Mouse (Mus musculus): ENCODE measurements at regions not wholly inside any gene's neighbourhood (a gene's known extent, or its start where the extent isn't known, plus 50 kb on each side); places are given as distances from the start of the nearest gene placed in this dataset.
A peak's percentile ranks its signal among the peaks of the same experiment; 100 is the strongest.

DNA sequence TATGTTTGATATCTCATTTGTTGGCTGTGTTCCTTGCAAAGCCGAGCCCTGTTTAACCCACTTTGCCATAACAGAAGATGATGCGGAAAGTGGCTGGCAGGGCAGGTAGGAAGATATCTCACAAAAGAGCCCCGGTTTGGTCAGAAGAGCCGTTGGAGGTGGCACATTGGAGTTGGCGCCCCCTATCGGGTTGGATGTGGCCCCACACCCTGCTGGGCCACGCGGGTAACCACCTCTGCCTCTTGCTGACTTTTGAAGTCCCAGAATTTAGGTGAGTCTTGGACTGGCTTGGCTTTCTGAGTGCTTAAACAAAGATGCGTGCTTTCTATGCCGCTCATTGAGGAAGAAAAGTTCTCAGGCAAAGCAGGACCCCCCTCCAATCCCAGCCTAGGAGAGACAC, 56.1 kb downstream of the Gm4791 start:
- intact Hi-C loops (cut with DNase I), result no loop called here
- DNase-seq (ENCODE audit: low spot score in 2 of 2), result peak in 1 of 2 experiments; percentile 4

GRCm38 (mm10) chr9:47055558-47055957, 57.0 kb downstream of the Gm4791 start:
- no peak for DNase-seq (ENCODE audit: low spot score in 2 of 2)
- intact Hi-C loops (cut with DNase I), result no loop called here

- intact Hi-C loops (cut with DNase I), result no loop called here
- DNase-seq (ENCODE audit: low spot score in 2 of 2), result no peak
Observed at GRCm38 (mm10) chr9:47059339-47060005, 60.9 kb downstream of the Gm4791 start.

DNA sequence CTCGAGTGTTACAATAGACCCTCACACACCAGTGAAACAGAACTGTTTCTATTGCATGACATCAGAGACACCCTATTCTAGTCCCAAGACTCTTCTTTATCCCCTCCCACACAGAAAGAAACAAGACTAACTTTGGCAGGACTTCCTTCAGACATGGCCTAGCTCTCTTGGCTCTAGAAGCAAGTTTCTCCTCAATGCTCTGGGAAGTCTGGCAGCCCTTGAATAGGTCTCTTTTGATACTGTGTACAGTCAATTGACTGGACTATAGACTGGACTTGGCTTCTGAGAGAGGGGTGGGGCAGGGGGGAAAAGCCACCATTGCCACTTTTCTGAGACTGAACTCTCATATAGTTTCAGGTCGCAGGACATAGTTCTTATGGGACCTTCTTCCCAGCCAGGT, 62.2 kb downstream of the Gm4791 start:
- intact Hi-C loops (cut with DNase I), result no loop called here
- peak in 1 of 2 experiments; percentile 10 for DNase-seq (ENCODE audit: low spot score in 2 of 2)

GRCm38 (mm10) chr9:47062516-47062915, 64.0 kb downstream of the Gm4791 start:
- DNase-seq (ENCODE audit: low spot score in 2 of 2), result no peak
- intact Hi-C loops (cut with DNase I), result no loop called here

DNA sequence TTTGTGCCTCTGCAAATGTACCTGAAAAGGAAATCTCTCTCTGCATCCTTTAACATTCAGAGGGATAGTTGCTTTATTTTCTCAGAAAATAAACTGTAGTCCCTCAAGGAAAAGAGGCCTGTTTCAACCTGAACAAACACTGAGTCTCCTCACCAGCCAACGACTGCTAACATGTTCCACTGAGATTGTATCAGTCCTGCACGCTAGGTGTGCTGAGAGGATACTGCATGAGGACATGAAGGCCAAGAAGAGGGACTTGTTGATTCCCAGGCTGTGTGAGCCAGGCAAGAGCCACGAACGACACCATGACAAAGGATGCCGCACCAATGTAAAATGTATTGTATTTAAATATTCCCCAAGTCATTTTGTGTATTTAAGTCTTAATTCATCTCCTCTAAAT, 65.2 kb downstream of the Gm4791 start:
- DNase-seq (ENCODE audit: low spot score in 2 of 2), result no peak
- intact Hi-C loops (cut with DNase I), result no loop called here

DNA sequence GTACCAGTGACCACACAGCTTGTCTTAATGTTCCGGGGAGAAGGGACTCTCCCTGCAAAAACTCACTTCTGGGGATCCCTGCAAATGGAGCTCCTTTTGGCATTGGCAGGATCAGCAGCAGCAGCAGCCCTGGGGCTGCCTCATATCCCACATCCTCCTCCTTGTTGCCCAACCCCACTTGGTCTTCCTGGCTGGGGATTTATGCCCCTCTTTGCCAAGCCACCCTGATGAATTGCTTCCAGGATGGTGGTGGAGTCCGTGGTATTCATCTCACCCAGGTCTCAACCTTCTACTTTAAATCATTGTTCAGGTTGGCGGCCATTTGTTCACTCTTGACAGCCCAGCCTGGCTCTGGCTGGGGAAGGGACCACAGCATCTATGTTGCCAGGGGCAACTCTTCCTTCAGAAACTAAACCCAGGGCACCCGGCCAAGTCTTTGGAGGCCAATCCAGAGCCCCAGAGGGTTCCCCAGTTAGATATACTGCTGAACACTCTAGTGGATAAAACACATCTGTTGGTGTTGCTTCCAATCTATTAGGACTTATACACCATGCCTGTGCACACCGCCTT, 66.0 kb downstream of the Gm4791 start:
- DNase-seq (ENCODE audit: low spot score in 2 of 2), result no peak
- intact Hi-C loops (cut with DNase I), result no loop called here

DNA sequence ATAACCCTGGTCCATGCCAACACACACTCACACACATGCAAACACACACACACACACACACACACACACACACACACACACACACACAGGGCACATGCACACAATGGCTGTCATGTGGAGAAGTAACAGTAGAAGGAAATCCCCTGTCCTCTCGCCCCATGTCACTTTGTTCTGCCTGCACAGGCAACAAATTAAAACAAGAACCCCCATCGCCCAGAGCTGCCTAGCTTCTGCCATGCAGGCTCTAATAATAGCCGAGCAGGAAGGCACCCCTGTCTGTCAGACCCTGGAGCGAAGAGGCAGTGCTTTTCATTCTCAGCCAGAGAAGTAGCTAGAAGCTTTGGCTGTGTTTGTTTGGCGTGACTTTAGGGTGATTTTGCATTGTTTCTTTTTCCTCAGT, 70.9 kb downstream of the Gm4791 start:
- intact Hi-C loops (cut with DNase I), result no loop called here
- DNase-seq (ENCODE audit: low spot score in 2 of 2), result no peak

DNA sequence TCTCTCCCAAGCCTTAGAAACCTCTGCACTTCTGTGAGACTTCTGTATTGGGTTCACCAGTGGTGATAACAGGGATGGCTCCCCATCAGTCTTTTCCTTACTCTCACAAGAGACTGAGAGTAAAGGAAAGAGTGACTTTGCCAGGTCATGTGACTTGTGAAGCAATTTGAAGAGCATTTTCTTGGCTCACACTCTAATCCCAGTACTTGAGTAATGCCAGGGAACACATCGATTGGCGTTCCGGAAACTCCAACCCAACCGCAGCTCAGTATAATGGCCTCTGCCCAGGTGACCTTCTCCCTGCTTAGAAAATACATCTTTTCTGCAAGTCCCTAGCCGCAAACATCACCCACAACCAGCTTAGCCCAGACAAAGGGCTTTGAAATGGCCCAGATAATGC, 72.4 kb downstream of the Gm4791 start:
- intact Hi-C loops (cut with DNase I), result no loop called here

DNA sequence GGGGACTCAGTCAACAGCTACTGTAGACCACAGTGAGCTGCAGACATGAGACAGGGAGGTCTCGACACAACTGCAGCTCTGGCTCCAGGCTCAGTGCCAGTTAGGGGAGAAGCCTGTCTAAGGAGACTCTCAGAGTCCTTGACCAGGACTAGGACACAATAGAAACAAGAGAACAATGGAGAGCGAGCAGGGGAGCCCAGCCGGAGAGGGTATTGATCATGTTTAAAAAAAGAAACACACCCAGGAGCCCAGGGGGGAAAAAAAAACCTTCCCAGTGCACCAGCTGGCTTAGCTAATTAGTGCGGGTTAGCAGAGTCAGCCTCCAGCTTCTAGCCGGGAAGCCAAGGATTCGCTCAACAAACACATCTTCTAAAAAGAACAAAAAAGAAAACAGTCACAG, 78.4 kb downstream of the Gm4791 start:
- intact Hi-C loops (cut with DNase I), result no loop called here
- DNase-seq (ENCODE audit: low spot score in 2 of 2), result no peak

More for the DNA sequence above, 72.4 kb downstream of the Gm4791 start:
- no peak for DNase-seq (ENCODE audit: low spot score in 2 of 2)

GRCm38 (mm10) chr9:47077416-47077815, 78.9 kb downstream of the Gm4791 start:
- intact Hi-C loops (cut with DNase I), result no loop called here

GRCm38 (mm10) chr9:47077945-47078344, 79.4 kb downstream of the Gm4791 start:
- intact Hi-C loops (cut with DNase I), result no loop called here
- DNase-seq (ENCODE audit: low spot score in 2 of 2), result no peak

More at GRCm38 (mm10) chr9:47077416-47077815, 78.9 kb downstream of the Gm4791 start:
- no peak for DNase-seq (ENCODE audit: low spot score in 2 of 2)

DNA sequence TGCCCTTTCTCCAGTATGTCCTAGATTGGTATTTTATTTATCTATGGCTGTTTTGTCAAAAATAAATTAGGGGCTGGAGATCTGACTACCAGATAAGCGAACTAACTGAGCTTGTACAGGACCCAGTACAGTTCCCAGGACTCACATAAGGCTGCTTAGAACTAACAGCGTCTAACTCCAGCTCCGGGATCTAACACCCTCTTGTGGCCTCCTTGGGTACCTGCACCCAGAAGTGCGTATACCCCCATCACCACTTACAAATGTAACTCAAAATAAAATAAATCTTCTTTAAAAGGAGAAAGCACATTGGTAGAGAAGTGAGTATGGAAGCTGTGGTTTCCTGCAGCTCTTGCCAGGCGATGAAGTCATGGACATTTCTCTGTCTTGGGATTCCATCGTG, 82.9 kb downstream of the Gm4791 start:
- intact Hi-C loops (cut with DNase I), result no loop called here
- no peak for DNase-seq (ENCODE audit: low spot score in 2 of 2)

GRCm38 (mm10) chr9:47091796-47092195, 93.3 kb downstream of the Gm4791 start:
- no peak for DNase-seq (ENCODE audit: low spot score in 2 of 2)
- intact Hi-C loops (cut with DNase I), result no loop called here

DNA sequence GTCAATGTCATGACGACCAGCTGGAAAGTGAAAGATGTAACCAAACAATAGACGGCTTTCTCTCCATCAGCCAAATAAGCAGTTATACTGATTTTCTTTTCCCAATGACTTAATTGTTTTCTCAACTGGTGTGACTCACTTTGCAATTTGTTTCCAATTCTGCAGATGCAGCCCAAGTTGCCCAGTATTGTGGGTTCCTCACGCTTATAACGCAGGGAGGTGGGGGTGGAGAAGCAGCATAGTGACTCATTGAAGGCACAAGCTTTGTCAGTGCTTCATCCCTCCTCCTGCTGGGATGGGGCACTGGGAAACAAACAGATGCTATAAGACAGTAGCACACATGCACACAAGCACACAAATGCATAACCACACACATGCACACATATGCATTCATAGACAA, 97.1 kb downstream of the Gm4791 start:
- peak; percentile 5 to 54 for DNase-seq (ENCODE audit: low spot score in 2 of 2)
- intact Hi-C loops (cut with DNase I), result no loop called here

DNA sequence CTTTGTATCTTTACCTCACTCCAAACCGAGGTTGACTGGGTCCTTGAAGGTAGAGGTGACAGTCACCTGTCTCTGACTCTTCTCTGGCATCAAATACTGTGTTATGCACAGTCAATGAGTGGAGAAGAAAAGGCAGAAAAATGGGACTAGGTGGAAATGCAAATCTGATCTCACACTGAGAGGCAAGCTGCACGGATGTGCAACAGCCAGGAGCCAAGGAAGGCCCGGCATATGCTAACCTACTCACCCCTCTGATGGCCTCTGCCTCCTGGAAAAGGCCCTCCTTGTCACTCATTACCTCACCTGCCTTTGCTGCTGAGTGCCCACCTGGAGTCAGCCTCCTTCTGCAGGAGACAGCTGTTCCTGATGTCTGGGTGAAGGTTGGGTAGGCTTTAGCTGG, 104.8 kb downstream of the Gm4791 start:
- intact Hi-C loops (cut with DNase I), result no loop called here
- DNase-seq (ENCODE audit: low spot score in 2 of 2), result no peak

DNA sequence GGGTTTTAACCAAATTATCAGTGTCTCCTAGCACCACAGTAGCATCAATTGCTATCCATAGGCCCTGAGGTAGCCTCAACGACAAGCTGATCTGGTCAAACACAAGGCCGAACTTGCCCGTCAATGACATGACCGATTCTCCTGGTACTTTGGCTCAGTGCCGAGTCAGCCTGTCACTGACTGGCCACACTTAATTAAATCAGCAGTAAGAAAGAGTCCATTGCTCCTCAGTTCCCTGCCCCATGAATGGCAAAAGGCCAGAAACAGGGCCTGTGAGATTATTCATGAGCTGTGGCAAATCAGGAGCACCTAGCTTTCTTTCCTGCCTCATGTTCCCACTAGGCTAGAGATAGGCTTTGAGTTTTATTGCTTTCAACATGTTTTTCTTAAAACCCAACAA, 105.4 kb downstream of the Gm4791 start:
- DNase-seq (ENCODE audit: low spot score in 2 of 2), result no peak
- intact Hi-C loops (cut with DNase I), result no loop called here

DNA sequence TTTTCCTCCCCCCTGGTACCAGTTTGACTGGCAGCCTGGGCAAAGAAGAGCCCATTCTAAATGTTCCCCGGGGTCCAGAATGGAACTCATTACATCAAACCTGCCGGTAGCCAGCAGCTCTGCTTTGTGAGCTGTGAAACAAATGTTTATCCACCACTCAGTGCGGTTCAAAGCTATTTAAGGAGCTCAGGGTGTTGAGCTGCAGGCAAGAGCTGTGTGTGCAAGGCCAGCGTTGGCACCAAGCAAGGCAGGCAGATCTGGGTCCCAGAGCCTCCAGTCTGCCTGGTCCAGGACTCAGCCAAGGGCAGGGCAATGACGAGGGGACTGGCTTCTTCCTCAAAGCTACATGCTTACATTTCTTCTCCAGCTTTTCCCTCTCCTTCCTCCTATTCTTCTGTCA, 109.6 kb downstream of the Gm4791 start:
- peak; percentile 13 to 35 for DNase-seq (ENCODE audit: low spot score in 2 of 2)
- intact Hi-C loops (cut with DNase I), result no loop called here

DNA sequence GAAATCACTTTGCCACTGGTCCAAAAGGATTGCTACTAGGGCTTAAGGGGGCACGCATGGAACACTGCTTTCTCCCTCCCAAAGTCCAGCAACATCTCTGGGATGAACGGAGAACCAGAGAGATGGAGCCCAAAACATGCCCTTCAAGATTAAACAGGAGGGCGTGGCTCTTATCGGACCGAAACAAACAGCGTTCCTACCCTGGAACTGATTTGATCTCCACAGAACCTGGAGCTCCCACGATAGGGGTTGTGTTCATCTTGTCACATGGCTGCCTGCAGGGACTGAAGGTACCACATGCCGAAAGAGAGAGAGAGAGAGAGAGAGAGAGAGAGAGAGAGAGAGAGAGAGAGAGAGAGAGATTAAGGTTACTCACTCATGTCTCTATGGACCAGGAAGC, 120.7 kb downstream of the Gm4791 start:
- no peak for DNase-seq (ENCODE audit: low spot score in 2 of 2)
- intact Hi-C loops (cut with DNase I), result no loop called here

GRCm38 (mm10) chr9:47123113-47123512, 124.6 kb downstream of the Gm4791 start:
- intact Hi-C loops (cut with DNase I), result loop anchor here (10.0 kb wide), 1 partner anchor 582 kb away; no protein-coding TSS in a partner anchor
- no peak for DNase-seq (ENCODE audit: low spot score in 2 of 2)

DNA sequence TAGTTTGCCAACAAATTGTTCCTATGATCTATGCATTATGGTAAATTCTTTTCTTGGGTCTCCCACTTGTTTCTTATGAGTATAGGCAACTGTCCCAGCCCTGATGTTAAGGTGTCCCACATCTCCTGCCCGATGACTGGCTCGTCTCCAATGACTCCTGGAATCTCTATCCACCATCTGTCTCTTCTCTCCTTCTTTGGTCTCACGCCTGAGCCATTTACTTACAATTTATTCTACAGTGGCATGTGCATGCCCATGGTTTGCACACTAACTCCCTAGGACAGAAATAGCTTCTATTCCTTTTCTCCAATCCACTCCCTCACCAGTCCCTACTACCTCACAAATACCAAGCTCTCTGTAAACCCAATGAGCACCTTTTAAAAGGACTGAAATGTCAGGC, 127.0 kb downstream of the Gm4791 start:
- intact Hi-C loops (cut with DNase I), result loop anchor here (10.0 kb wide), 1 partner anchor 579 kb away; no protein-coding TSS in a partner anchor

DNA sequence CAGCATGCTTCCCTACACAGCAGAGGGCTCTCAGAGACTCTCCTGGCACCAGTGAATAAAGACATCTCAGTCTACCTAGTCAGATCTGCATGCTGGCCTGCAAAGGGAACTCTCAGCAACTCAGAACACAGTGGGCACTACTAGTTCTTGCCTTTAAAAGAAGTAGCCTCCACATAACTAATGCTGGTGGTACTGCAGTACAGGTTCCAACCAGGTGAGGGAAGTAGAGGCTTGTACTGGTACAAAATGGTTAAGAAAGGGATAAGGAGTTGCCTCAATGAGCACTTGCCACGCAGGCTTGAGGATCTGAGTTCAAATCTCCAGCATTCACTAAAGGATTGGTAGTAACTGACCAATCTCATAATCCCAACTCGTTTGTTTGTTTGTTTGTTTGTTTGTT, 127.7 kb downstream of the Gm4791 start:
- intact Hi-C loops (cut with DNase I), result loop anchor here (10.0 kb wide), 1 partner anchor 579 kb away; no protein-coding TSS in a partner anchor
- DNase-seq (ENCODE audit: low spot score in 2 of 2), result no peak

More for the DNA sequence above, 127.0 kb downstream of the Gm4791 start:
- peak; percentile 28 to 81 for DNase-seq (ENCODE audit: low spot score in 2 of 2)
